In the genomic region with DNA sequence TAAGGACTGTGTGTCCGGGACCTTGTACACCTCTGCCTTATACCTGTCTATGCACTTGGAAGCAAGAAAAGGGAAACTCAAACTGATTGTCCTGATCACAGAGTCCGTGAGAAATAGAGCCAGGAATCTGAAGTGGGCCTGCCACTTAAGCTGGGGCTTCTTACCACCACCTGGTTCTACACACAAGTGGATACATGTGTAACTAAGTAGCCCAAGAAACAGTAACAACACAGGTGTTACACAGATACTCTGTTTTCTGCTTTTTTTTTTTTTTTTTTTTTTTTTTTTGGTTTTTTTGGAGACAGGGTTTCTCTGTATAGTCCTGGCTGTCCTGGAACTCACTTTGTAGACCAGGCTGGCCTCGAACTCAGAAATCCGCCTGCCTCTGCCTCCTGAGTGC, we compare ENCODE assay signal across 7 mouse cellular contexts. TPM values are rescaled to one million over a fixed set of nuclear protein-coding genes. Genes with fewer than 3 reads are reported as not detected.
DNase-seq lines count a peak whose midpoint lies in the region; ATAC-seq lines count a peak whose summit lies in the region.
"Not testable (repeated sequence)": the region's sequence is repeated elsewhere in the genome, so short reads cannot be mapped to it uniquely, and the experiment has no call there.

A gene (minus strand): TSS at position 101 of the 400 bp plus-strand sequence.

- not testable (repeated sequence) for DNase-seq in adrenal gland, postnatal 4 days (ENCODE audit: low spot score in 2 of 2); limb, embryonic 11.5 days (ENCODE audit: low spot score); neural tube, embryonic 11.5 days (ENCODE audit: low spot score)

- not testable (repeated sequence) for ATAC-seq in erythroid progenitor cell, adult 5-6 weeks (replicated peaks; ENCODE audit: low FRiP score, poor library complexity, severe bottlenecking); heart, embryonic 13.5 days (ENCODE audit: extremely low read depth, insufficient number of reproducible peaks, low FRiP score, low TSS enrichment); hindbrain, embryonic 16.5 days; limb, embryonic 11.5 days (ENCODE audit: insufficient number of reproducible peaks, low FRiP score, low TSS enrichment, low read depth); lung, embryonic 16.5 days (ENCODE audit: low read depth); neural tube, embryonic 11.5 days (ENCODE audit: insufficient read depth, low FRiP score, low TSS enrichment)

- not testable (repeated sequence) for H3K27ac ChIP-seq in heart, embryonic 13.5 days (replicated peaks); hindbrain, embryonic 16.5 days (ENCODE audit: low read depth, low read length); limb, embryonic 11.5 days (replicated peaks; ENCODE audit: low read depth, low read length); lung, embryonic 16.5 days (ENCODE audit: low read length); neural tube, embryonic 11.5 days (ENCODE audit: low read depth, low read length)

- peaks cover 25% of the 10 kb centered on the region for H3K4me1 ChIP-seq in heart, embryonic 13.5 days
- H3K4me1 ChIP-seq in hindbrain, embryonic 16.5 days (ENCODE audit: control insufficient read depth, insufficient read depth, low read depth, low read length), result peaks cover 17% of the 10 kb centered on the region
- peaks cover 12% of the 10 kb centered on the region for H3K4me1 ChIP-seq in limb, embryonic 11.5 days (ENCODE audit: control insufficient read depth, insufficient read depth, low read length)
- H3K4me1 ChIP-seq in lung, embryonic 16.5 days (replicated peaks; ENCODE audit: control insufficient read depth, insufficient read depth, low read length), result peaks cover 11% of the 10 kb centered on the region
- peaks cover 14% of the 10 kb centered on the region for H3K4me1 ChIP-seq in neural tube, embryonic 11.5 days (ENCODE audit: control insufficient read depth, insufficient read depth, low read length)

- 91% methylated on average over 4 of the region's 4 CpGs for WGBS in heart, embryonic 13.5 days
- 99% methylated on average over 4 of the region's 4 CpGs for WGBS in hindbrain, embryonic 16.5 days
- over 99% methylated on average over 4 of the region's 4 CpGs for WGBS in limb, embryonic 11.5 days
- 89% methylated on average over 4 of the region's 4 CpGs for WGBS in lung, embryonic 16.5 days
- 94% methylated on average over 4 of the region's 4 CpGs for WGBS in neural tube, embryonic 11.5 days

- not testable (repeated sequence) for H3K27me3 ChIP-seq in heart, embryonic 13.5 days (replicated peaks); hindbrain, embryonic 16.5 days (replicated peaks; ENCODE audit: control insufficient read depth, insufficient read depth, low read length); limb, embryonic 11.5 days (ENCODE audit: control insufficient read depth, insufficient read depth, low read length); lung, embryonic 16.5 days (ENCODE audit: control insufficient read depth, insufficient read depth, low read depth, low read length); neural tube, embryonic 11.5 days (ENCODE audit: control insufficient read depth, insufficient read depth, low read length)

- peaks cover 44% of the 10 kb centered on the region for H3K36me3 ChIP-seq in heart, embryonic 13.5 days
- peaks cover 18% of the 10 kb centered on the region for H3K36me3 ChIP-seq in hindbrain, embryonic 16.5 days (ENCODE audit: control insufficient read depth, insufficient read depth, low read length)
- H3K36me3 ChIP-seq in limb, embryonic 11.5 days (ENCODE audit: control insufficient read depth, insufficient read depth, low read length); lung, embryonic 16.5 days (ENCODE audit: control insufficient read depth, insufficient read depth, low read length); neural tube, embryonic 11.5 days (ENCODE audit: control insufficient read depth, insufficient read depth, low read length): not testable (repeated sequence)

- not testable (repeated sequence) for H3K9ac ChIP-seq in heart, embryonic 13.5 days; hindbrain, embryonic 16.5 days (ENCODE audit: low read depth, low read length); limb, embryonic 11.5 days (ENCODE audit: low read length); lung, embryonic 16.5 days (ENCODE audit: low read length); neural tube, embryonic 11.5 days (ENCODE audit: low read length)

- peak within 1 kb of the TSS; percentile 85; the same call in 1 of the 2 replicates for H3K4me2 ChIP-seq in heart, embryonic 13.5 days
- H3K4me2 ChIP-seq in hindbrain, embryonic 16.5 days (ENCODE audit: low read length); limb, embryonic 11.5 days (ENCODE audit: low read depth, severe bottlenecking); lung, embryonic 16.5 days (ENCODE audit: low read depth, low read length); neural tube, embryonic 11.5 days (ENCODE audit: low read depth): not testable (repeated sequence)

- not testable (repeated sequence) for H3K9me3 ChIP-seq in heart, embryonic 13.5 days; hindbrain, embryonic 16.5 days (ENCODE audit: control insufficient read depth, low read length); limb, embryonic 11.5 days (ENCODE audit: control insufficient read depth, low read length); lung, embryonic 16.5 days (ENCODE audit: control insufficient read depth, low read length); neural tube, embryonic 11.5 days (ENCODE audit: control insufficient read depth, low read length)

- H3K4me3 ChIP-seq in heart, embryonic 13.5 days, result 0 out of 2 replicates have a peak within 1 kb of the TSS, but pooled peaks have one; percentile 78
- not testable (repeated sequence) for H3K4me3 ChIP-seq in hindbrain, embryonic 16.5 days (ENCODE audit: low read length); lung, embryonic 16.5 days (ENCODE audit: low read length); neural tube, embryonic 11.5 days (ENCODE audit: low read depth, low read length)
- 0 out of 2 replicates have a peak within 1 kb of the TSS, but pooled peaks have one; percentile 8 for H3K4me3 ChIP-seq in limb, embryonic 11.5 days (ENCODE audit: low read depth, low read length)

RNA-seq across cellular contexts. Expression of the gene that starts here (rescaled TPM):
- total RNA-seq in adrenal gland, postnatal 4 days (2021), result 10 to 100 TPM; 25.6 to 31.5 TPM
- 272 and 278 TPM in 2 replicates for total RNA-seq in erythroid progenitor cell, adult 5-6 weeks (2015; ENCODE audit: low replicate concordance)
- total RNA-seq in erythroid progenitor cell, adult 5-6 weeks (2017; ENCODE audit: low replicate concordance), result 294 and 381 TPM in 2 replicates
- 111 and 113 TPM in 2 replicates for polyA plus RNA-seq in heart, embryonic 13.5 days (2015; fragmentation: Nextera tagmentation; extraction: Ambion mirVana)
- 32.2 and 37.2 TPM in 2 replicates for polyA plus RNA-seq in hindbrain, embryonic 16.5 days (2015; fragmentation: Nextera tagmentation; extraction: Ambion mirVana)
- polyA plus RNA-seq in limb, embryonic 11.5 days (2014; fragmentation: Nextera tagmentation; extraction: Ambion mirVana), result 210 and 223 TPM in 2 replicates
- 150 and 151 TPM in 2 replicates for polyA plus RNA-seq in lung, embryonic 16.5 days (2015; fragmentation: Nextera tagmentation; extraction: Ambion mirVana)
- 181 and 186 TPM in 2 replicates for polyA plus RNA-seq in neural tube, embryonic 11.5 days (2014; fragmentation: Nextera tagmentation; extraction: Ambion mirVana)

Comparison
In these comparisons a context has a peak if more than half of its experiments do, and no peak if none do; other contexts are left out.
1. RNA of the gene that starts here (total RNA-seq): 272 to 381 TPM in erythroid progenitor cell, adult 5-6 weeks; 25.6 to 31.5 TPM in adrenal gland, postnatal 4 days; every median in the first group is over 4 times any median in the second.